Mouse (Mus musculus) skeletal muscle tissue, adult 2 months (tissue): ENCODE data around the gene Rreb1.

Experiments
- DNase-seq: peaks from one replicate; pipeline ENCODE4 v3.0.0-alpha.2; 2012; ENCODE audit warnings: low read depth, low spot score

Rreb1 gene

DNA sequence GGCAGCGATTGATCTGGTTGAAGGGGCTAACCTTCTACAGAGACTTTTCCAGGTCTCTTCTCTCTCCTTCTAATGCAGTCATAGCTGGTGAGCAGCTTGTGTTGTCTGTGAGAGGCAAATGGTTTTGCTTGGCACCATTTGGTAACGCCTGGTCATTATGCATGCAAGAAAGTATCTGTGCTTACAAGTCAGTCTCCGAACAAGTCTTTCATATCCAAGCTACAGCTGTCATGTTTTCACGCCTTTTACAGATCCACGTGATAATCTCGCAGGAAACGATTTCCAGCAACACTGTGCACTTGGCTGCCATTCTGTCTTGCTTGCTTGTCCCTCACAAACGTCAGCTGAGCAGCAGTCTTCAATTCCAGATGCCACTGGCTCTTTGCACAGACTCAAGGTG is 191.8 kb downstream of the Rreb1 start:
- no peak for DNase-seq

- DNase-seq: no peak
These were observed 192.8 kb downstream of the Rreb1 start for GRCm38 (mm10) chr13:37970887-37971530.

- DNase-seq: no peak
These were observed 195.8 kb downstream of the Rreb1 start for GRCm38 (mm10) chr13:37974036-37974435.

DNA sequence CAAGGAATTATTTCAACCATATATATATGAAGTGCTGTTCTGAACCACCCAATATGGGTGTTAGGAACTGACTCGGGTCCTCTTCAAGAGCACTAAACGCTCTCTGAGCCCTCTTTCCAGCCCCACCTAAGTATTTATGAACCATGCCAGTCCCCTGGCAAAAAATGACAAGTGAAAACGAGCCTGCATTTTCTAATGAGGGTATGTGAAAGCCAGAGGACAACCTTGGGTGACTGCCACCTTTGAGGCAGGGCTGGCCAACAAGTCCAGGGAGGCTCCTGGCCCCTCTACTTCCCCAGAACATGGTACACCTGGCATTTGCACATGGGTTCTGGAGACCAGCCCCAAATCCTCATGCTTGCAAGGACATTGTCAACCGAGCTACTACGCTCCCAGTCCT is 196.5 kb downstream of the Rreb1 start:
- no peak for DNase-seq

- DNase-seq: no peak
These were observed 201.3 kb downstream of the Rreb1 start for GRCm38 (mm10) chr13:37979506-37979905.

DNA sequence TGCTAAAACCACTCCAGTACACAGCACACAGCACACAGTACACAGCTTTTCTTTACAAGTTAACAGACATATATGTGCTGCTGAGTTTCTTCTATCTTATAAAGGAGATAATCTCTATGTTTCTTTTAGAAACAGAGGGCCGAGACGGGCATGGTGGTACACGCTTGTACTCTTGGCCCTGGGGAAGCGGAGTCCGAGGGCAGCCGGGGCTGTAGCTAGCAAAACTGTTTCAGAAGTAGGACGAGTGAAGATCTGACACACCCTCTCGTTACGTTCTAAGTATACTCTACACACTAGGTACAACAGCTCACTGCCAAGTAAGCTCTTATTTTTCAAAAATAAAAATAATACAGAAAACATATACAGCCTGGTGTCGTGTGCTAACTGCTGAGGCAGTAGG is 202.1 kb downstream of the Rreb1 start:
- no peak for DNase-seq

DNA sequence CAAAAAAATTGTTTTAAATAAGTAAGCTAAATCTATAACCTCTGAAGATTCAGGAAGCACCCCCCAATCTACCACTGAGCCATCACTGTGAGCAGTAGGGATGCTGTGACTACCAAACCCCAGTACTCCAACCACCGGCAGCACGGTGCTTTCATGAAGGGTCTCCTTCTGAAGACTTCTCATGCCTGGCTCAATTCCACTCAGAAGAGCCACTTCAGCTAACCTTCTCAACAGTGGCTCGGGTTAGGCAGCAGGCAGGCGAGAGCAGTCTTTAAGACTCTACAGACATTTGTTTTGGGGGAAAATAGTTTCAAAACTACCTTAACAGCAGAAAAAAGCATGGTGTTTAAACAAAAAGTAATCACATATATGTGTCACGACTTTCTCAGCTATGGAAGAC is 202.9 kb downstream of the Rreb1 start:
- DNase-seq: no peak

DNA sequence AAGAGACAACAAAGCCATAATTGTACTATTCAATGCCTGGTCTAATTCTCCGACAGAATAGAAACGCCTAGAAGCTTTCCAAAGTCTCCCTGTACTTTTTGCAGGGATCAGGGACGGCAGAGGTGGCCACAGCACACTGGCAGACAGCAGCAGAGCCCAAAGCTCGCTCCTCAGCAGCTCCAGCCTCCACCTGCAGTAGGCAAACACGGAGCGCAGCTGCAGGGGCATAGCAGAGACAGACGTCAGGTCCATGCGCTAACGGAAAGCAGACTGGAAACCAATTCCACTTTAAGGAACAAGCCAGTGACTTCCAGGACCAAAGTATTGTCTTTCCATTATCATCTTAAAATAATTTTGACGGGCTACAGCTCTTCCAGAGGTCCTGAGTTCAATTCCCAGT is 208.0 kb downstream of the Rreb1 start:
- no peak for DNase-seq

DNA sequence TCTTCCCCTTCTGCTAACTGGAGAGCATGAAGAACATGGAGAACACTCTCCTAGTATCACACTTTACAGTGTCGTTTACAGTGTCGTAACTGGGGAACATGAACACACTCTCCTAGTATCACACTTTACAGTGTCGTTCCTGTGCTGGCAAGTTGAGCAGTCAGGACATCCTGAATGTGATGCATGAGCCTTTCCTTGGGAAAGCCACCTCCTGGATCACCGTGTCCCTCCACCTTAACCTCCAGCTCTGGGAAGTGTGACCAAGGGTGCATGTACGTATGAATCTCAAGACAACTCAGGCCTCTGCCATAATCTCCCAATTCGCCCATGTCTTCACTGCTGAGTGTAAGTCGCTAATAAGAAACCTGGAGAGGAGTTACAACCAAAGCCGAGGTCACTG is 211.5 kb downstream of the Rreb1 start:
- no peak for DNase-seq

DNA sequence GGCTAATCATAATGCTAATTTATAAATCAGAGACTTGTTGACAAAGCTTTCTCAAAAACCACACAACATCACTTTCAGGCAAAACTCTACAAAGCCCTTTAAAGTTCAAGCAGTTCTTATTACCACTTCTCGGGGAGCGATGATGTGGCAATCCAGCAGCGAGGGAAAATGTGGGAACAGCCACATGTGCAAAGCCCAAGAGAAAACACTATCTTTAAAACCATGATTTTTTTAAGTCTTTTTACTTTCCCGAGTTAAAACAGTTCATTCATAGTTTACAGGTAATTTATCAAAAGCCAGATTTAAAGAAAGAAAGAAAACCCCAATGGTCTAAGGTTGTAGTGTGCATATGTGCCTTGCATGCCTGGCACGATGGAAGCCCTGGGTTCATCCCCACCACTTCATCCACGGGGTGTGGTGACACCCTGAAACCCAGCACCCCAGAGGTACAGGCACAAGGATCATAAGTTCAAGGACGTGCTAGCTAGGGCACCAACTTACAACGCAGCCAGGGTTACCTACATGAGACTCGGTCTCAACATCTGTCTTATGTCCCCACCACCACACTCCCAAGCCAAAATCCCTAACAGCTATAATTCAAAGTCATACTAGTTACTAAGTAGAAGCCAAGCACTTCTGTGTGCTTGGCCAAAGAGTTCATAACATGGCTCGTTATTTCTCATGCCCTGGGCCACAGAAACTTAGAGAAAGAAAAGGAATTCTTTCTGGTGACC is 214.6 kb downstream of the Rreb1 start:
- no peak for DNase-seq

GRCm38 (mm10) chr13:37993376-37993703 is 215.1 kb downstream of the Rreb1 start:
- no peak for DNase-seq

GRCm38 (mm10) chr13:37993704-37994404 is 215.7 kb downstream of the Rreb1 start, which contains the start of gene Ssr1:
Gene Ssr1 (minus strand): TSS chr13:37994217.
- peak; percentile 90 for DNase-seq

DNA sequence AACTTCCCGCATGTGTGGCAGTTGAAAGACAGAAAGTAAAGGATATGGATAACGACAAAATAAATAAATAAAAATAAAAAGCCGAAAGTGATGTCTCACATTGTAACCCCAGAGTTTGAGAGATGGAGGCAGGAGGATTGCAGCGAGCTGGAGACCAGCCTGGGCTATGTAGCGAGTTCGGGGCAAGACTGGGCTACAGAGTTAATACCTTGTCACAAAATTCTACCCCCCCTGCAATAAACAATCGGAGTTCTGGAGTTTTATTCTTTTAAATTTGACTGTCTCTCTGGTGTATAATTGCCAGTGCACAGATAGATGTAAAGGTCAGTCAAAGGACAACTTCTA is 216.2 kb downstream of the Rreb1 start:
- no peak for DNase-seq

- DNase-seq: no peak
These were observed 221.5 kb downstream of the Rreb1 start for GRCm38 (mm10) chr13:37999713-38000112.
